Mouse (Mus musculus) thymus, postnatal 14 days (tissue): ENCODE data around the gene Olfr1140.

ENCODE experiments used
- DNase-seq: peaks from one replicate; pipeline ENCODE4 v3.0.0; 2021

The Olfr1140 gene

GRCm38 (mm10) chr2:87743452-87743851 is at the start of gene Olfr1140:
Gene Olfr1140 (plus strand): TSS chr2:87743752.
- DNase-seq, result no peak

- no peak for DNase-seq
These were observed 49.7 kb upstream of the Olfr1140 start, which contains the start of gene Olfr1136 for GRCm38 (mm10) chr2:87693847-87694246. Gene Olfr1136 (minus strand): TSS chr2:87693947.

- no peak for DNase-seq
These were observed 30.5 kb upstream of the Olfr1140 start, which contains the start of gene Olfr1137 for GRCm38 (mm10) chr2:87713079-87713478. Gene Olfr1137 (minus strand): TSS chr2:87713179.

GRCm38 (mm10) chr2:87739878-87740277 is 3.7 kb upstream of the Olfr1140 start, which contains the start of gene Olfr1138:
Gene Olfr1138 (minus strand): TSS chr2:87739978.
- DNase-seq, result no peak

GRCm38 (mm10) chr2:87753891-87754290 is 10.3 kb downstream of the Olfr1140 start, which contains the start of gene Olfr1141:
Gene Olfr1141 (minus strand): TSS chr2:87753991.
- no peak for DNase-seq

- no peak for DNase-seq
These were observed 32.6 kb downstream of the Olfr1140 start for GRCm38 (mm10) chr2:87776143-87776542.

GRCm38 (mm10) chr2:87779183-87779582 is 35.6 kb downstream of the Olfr1140 start, which contains the start of gene Olfr152:
Gene Olfr152 (plus strand): TSS chr2:87779483.
- DNase-seq, result no peak
